Comparison of ENCODE assay signal across 10 mouse cellular contexts in the genomic region with DNA sequence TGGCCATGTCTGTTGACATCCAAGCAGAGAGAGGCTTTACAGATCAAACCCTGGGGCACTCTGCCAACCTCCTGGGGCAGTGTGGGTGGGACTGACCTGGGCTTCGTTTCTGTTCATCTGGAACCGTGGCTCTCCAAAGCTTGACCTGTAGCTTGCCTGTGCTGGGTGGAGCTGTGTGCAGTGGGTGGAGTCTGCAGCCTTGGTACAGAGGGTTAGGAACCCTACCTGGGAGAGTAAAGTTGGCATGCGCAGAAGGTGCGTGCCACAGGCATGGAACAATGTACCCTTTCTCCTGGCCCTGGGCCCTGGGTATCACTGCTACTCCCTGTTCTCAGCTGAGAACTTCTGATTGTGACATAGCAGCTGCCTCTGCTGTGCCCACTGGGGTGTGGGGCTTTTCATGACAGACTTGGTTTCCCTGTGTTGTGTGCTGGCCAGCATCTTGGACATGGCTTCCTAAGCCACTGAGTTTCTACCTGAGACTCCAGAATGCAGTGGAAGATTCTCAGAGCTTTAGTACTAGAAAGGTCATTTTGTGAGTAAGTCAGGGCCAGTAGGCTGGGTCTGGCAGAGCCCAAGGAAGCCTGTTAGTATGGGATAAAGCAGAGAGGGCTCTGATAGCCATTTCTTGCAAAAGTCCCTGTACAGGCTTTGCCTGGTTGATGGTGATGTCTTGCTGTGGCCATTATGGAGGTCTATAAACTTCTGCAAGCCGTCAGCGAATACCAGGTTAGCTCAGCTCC. TPM values are rescaled to one million over a fixed set of nuclear protein-coding genes. Genes with fewer than 3 reads are reported as not detected.
A peak's percentile ranks its signal among the peaks of the same experiment; 100 is the strongest.
DNase-seq lines count a peak whose midpoint lies in the region; ATAC-seq lines count a peak whose summit lies in the region.
"Had no signal": no experiment of that assay in that cellular context is flagged by ENCODE, and none has a peak within 500 bp of the region (broad histone marks: within the 10 kb centered on the region; RNA-seq: fewer than 3 reads in every experiment).

No protein-coding gene starts in this region.

- 68% methylated on average over 6 of the region's 6 CpGs for WGBS in liver, embryonic 11.5 days

- no peaks in the 10 kb centered on the region for H3K27me3 ChIP-seq in liver, embryonic 11.5 days (replicated peaks; ENCODE audit: control insufficient read depth, insufficient read depth, low read length)
- H3K27me3 ChIP-seq: embryonic facial prominence, embryonic 15.5 days; lung, embryonic 15.5 days had no signal

- no peaks in the 10 kb centered on the region for H3K36me3 ChIP-seq in liver, embryonic 11.5 days (ENCODE audit: control insufficient read depth, insufficient read depth, low read length)
- H3K36me3 ChIP-seq: embryonic facial prominence, embryonic 15.5 days; lung, embryonic 15.5 days had no signal

- H3K9me3 ChIP-seq in liver, embryonic 11.5 days (ENCODE audit: control insufficient read depth, low read length): no peaks in the 10 kb centered on the region
- H3K9me3 ChIP-seq: embryonic facial prominence, embryonic 15.5 days; lung, embryonic 15.5 days had no signal

- no peak overlapping the region for H3K27ac ChIP-seq in liver, embryonic 11.5 days (ENCODE audit: low read depth, low read length)
- H3K27ac ChIP-seq: embryonic facial prominence, embryonic 15.5 days had no signal

- peak; percentile 45 for DNase-seq in liver
- DNase-seq in liver, embryonic 11.5 days (ENCODE audit: low spot score): no peak
- DNase-seq in cerebellum, adult 8-10 months: peak; percentile 65
- DNase-seq in kidney, adult 8-10 months: peak; percentile 96 to 97
- DNase-seq in frontal cortex, postnatal 25 days (ENCODE audit: low spot score in 2 of 2): no peak
- DNase-seq in layer of hippocampus, adult 8-10 months (ENCODE audit: low spot score in 2 of 2): no peak
- DNase-seq in retina, postnatal 1 day: no peak

- H3K9ac ChIP-seq in liver, embryonic 11.5 days (ENCODE audit: low read depth, low read length): no peak overlapping the region
- H3K9ac ChIP-seq: embryonic facial prominence, embryonic 15.5 days; lung, embryonic 15.5 days had no signal

- H3K4me1 ChIP-seq in liver, embryonic 11.5 days (replicated peaks; ENCODE audit: control insufficient read depth, insufficient read depth, low read length): peaks cover 90% of the 10 kb centered on the region

- no peak overlapping the region for H3K4me2 ChIP-seq in liver, embryonic 11.5 days
- H3K4me2 ChIP-seq: embryonic facial prominence, embryonic 15.5 days; lung, embryonic 15.5 days had no signal

- no peak for ATAC-seq in liver, embryonic 11.5 days (replicated peaks; ENCODE audit: low FRiP score)
- peak; percentile 25 for ATAC-seq in megakaryocyte-erythroid progenitor cell, adult 5-6 weeks (replicated peaks; ENCODE audit: low FRiP score, low TSS enrichment, poor library complexity, severe bottlenecking)

- H3K4me3 ChIP-seq in liver, embryonic 11.5 days (ENCODE audit: low read depth, low read length): no peak overlapping the region
- H3K4me3 ChIP-seq: embryonic facial prominence, embryonic 15.5 days; lung, embryonic 15.5 days had no signal

RNA-seq across cellular contexts. Expression of a gene that starts 30.5 kb away (rescaled TPM):
- 27.5 and 31.0 TPM in 2 replicates for polyA plus RNA-seq in liver, embryonic 11.5 days (2014; fragmentation: Nextera tagmentation; extraction: Ambion mirVana)
- total RNA-seq in megakaryocyte-erythroid progenitor cell, adult 5-6 weeks (2014; fragmentation: Nextera tagmentation): 51.3 and 56.9 TPM in 2 replicates
- total RNA-seq in megakaryocyte-erythroid progenitor cell, adult 5-6 weeks (2017): 6.7 and 12.6 TPM in 2 replicates
- total RNA-seq in layer of hippocampus, adult 8-10 months (2022): 100 to 1,000 TPM in 1 of 4 experiments, 10 to 100 TPM in 3; 77.0 to 102 (median 92.7) TPM

Comparison
In these comparisons a context has a peak if more than half of its experiments do, and no peak if none do; other contexts are left out.
1. DNase-seq: peak in liver (single experiment), cerebellum, adult 8-10 months (single experiment) and kidney, adult 8-10 months (2 of 2); none in liver, embryonic 11.5 days (single experiment), frontal cortex, postnatal 25 days (0 of 2), layer of hippocampus, adult 8-10 months (0 of 2) and retina, postnatal 1 day (single experiment).